Mouse (Mus musculus) right cerebral cortex, postnatal 4 days (tissue): ENCODE results near the gene Tmeff2.
"Not testable (repeated sequence)": the region's sequence is repeated elsewhere in the genome, so short reads cannot be mapped to it uniquely, and the experiment has no call there.

Source experiments
- DNase-seq: peaks from one replicate; pipeline ENCODE4 v3.0.0-alpha.2; 2022

Tmeff2 gene

GRCm38 (mm10) chr1:50900386-50900785 is at the start of gene Tmeff2:
TSS of gene Tmeff2 (plus strand) at chr1:50900647.
- DNase-seq, result not testable (repeated sequence)

- DNase-seq, result no peak
Observed at GRCm38 (mm10) chr1:50861515-50861914, 38.9 kb upstream of the Tmeff2 start.

GRCm38 (mm10) chr1:50897696-50898095 is 2.8 kb upstream of the Tmeff2 start:
- no peak for DNase-seq

GRCm38 (mm10) chr1:50924838-50925355 is 24.4 kb downstream of the Tmeff2 start:
- peak; percentile 24 for DNase-seq

GRCm38 (mm10) chr1:50925356-50925921 is 25.0 kb downstream of the Tmeff2 start:
- peak; percentile 31 for DNase-seq

- DNase-seq, result peak; percentile 35
Observed at GRCm38 (mm10) chr1:50926374-50927060, 26.1 kb downstream of the Tmeff2 start.

- peak; percentile 91 for DNase-seq
Observed at GRCm38 (mm10) chr1:50927077-50927611, 26.7 kb downstream of the Tmeff2 start.

- DNase-seq, result peak; percentile 48
Observed at GRCm38 (mm10) chr1:50927679-50928187, 27.3 kb downstream of the Tmeff2 start.

- no peak for DNase-seq
Observed at GRCm38 (mm10) chr1:50928776-50929175, 28.3 kb downstream of the Tmeff2 start.

- DNase-seq, result no peak
Observed at GRCm38 (mm10) chr1:50935076-50935475, 34.6 kb downstream of the Tmeff2 start.

- DNase-seq, result no peak
Observed at GRCm38 (mm10) chr1:50935484-50935883, 35.0 kb downstream of the Tmeff2 start.

GRCm38 (mm10) chr1:50940131-50941039 is 39.9 kb downstream of the Tmeff2 start:
- DNase-seq, result no peak

GRCm38 (mm10) chr1:50948575-50948974 is 48.1 kb downstream of the Tmeff2 start:
- DNase-seq, result no peak

GRCm38 (mm10) chr1:50958844-50959243 is 58.4 kb downstream of the Tmeff2 start:
- no peak for DNase-seq

GRCm38 (mm10) chr1:50961954-50962648 is 61.7 kb downstream of the Tmeff2 start:
- DNase-seq, result peak; percentile 47

- no peak for DNase-seq
Observed at GRCm38 (mm10) chr1:50962649-50963000, 62.2 kb downstream of the Tmeff2 start.

- no peak for DNase-seq
Observed at GRCm38 (mm10) chr1:50969685-50970084, 69.2 kb downstream of the Tmeff2 start.

GRCm38 (mm10) chr1:50970853-50971252 is 70.4 kb downstream of the Tmeff2 start:
- DNase-seq, result no peak

- DNase-seq, result no peak
Observed at GRCm38 (mm10) chr1:50972509-50973436, 72.3 kb downstream of the Tmeff2 start.

GRCm38 (mm10) chr1:50979358-50980081 is 79.1 kb downstream of the Tmeff2 start:
- no peak for DNase-seq
